Mouse (Mus musculus) neural tube, embryonic 15.5 days (tissue): Measurements from ENCODE around the gene Lrp2. TPM values are rescaled to one million over a fixed set of nuclear protein-coding genes. Genes with fewer than 3 reads are reported as not detected.

ENCODE experiments used
- ATAC-seq: fragments of 200-750 bp; cut with Nextera tagmentation; 2 replicates; pipeline ENCODE4 v1.8.0; 2017; ENCODE audit warnings: mild to moderate bottlenecking, moderate TSS enrichment, moderate library complexity; ENCODE audit not compliant: low FRiP score
- H3K27ac ChIP-seq: fragments of 300-500 bp; sonication (generic); replicated peaks from 2 replicates; pipeline ENCODE4 v1.5.1; 2015; ENCODE audit warnings: mild to moderate bottlenecking, inconsistent platforms
- H3K27me3 ChIP-seq: fragments of 300-500 bp; sonication (generic); replicated peaks from 2 replicates; pipeline ENCODE4 v1.6.1; 2015; ENCODE audit warnings: inconsistent platforms
- H3K36me3 ChIP-seq: fragments of 300-500 bp; sonication (generic); 2 replicates; pipeline ENCODE4 v1.6.1; 2015; ENCODE audit warnings: inconsistent platforms
- H3K4me1 ChIP-seq: fragments of 300-500 bp; sonication (generic); 2 replicates; pipeline ENCODE4 v1.6.1; 2015; ENCODE audit warnings: inconsistent platforms
- H3K4me2 ChIP-seq: fragments of 300-500 bp; sonication (generic); 2 replicates; pipeline ENCODE4 v1.6.1; 2015; ENCODE audit warnings: inconsistent platforms, mild to moderate bottlenecking, moderate library complexity
- H3K4me3 ChIP-seq: fragments of 300-500 bp; sonication (generic); replicated peaks from 2 replicates; pipeline ENCODE4 v1.5.1; 2015; ENCODE audit warnings: mild to moderate bottlenecking, inconsistent platforms
- H3K9ac ChIP-seq: fragments of 300-500 bp; sonication (generic); replicated peaks from 2 replicates; pipeline ENCODE4 v1.6.1; 2015; ENCODE audit warnings: mild to moderate bottlenecking, inconsistent platforms
- H3K9me3 ChIP-seq: fragments of 300-500 bp; sonication (generic); replicated peaks from 2 replicates; pipeline ENCODE4 v1.6.1; 2016; ENCODE audit warnings: inconsistent platforms
- WGBS: fragments of 180-500 bp; shearing (Covaris S2); methylation state at CpG from one replicate; pipeline ENCODE4 v1.1.7; 2015; ENCODE audit warnings: mixed read lengths; 5-methylcytosine and 5-hydroxymethylcytosine counted together
- polyA plus RNA-seq: library from polyadenylated mRNA; unstranded; fragments of >200 nt; fragmentation: Nextera tagmentation; extraction: Ambion mirVana; gene quantifications from 2 replicates; pipeline ENCODE4 v1.2.1, GENCODE M21; 2015

The Lrp2 gene
- polyA plus RNA-seq, 1 experiment from 2014 or later, result 0.46 TPM

- Histone ChIP-seq H3K4me3 (no peak overlapping the region), H3K27ac (no peak overlapping the region), H3K27me3 (no peaks in the 10 kb centered on the region), H3K36me3 (no peaks in the 10 kb centered on the region), H3K4me1 (no peaks in the 10 kb centered on the region), H3K9me3 (no peaks in the 10 kb centered on the region), H3K9ac (no peak overlapping the region), H3K4me2 (peak overlapping the region; percentile 21)
- WGBS, result 50% methylated on average over 15 of the region's 15 CpGs
- no peak for ATAC-seq
These were observed 26.5 kb downstream of the Lrp2 start for GRCm38 (mm10) chr2:69559380-69559779.

- Histone ChIP-seq H3K9me3 (no peaks in the 10 kb centered on the region), H3K4me3 (no peak overlapping the region), H3K36me3 (no peaks in the 10 kb centered on the region), H3K27me3 (no peaks in the 10 kb centered on the region), H3K4me2 (no peak overlapping the region), H3K4me1 (no peaks in the 10 kb centered on the region), H3K9ac (no peak overlapping the region), H3K27ac (no peak overlapping the region)
- ATAC-seq, result no peak
- WGBS, result 49% methylated on average over 7 of the region's 7 CpGs
These were observed 29.2 kb downstream of the Lrp2 start for GRCm38 (mm10) chr2:69556686-69557085.

GRCm38 (mm10) chr2:69551639-69552038, 34.2 kb downstream of the Lrp2 start:
- Histone ChIP-seq H3K27me3 (no peaks in the 10 kb centered on the region), H3K27ac (no peak overlapping the region), H3K4me1 (no peaks in the 10 kb centered on the region), H3K9ac (no peak overlapping the region), H3K4me3 (no peak overlapping the region), H3K9me3 (no peaks in the 10 kb centered on the region), H3K36me3 (no peaks in the 10 kb centered on the region), H3K4me2 (no peak overlapping the region)
- WGBS, result 88% methylated on average over 5 of the region's 5 CpGs
- no peak for ATAC-seq

GRCm38 (mm10) chr2:69546823-69547222, 39.0 kb downstream of the Lrp2 start:
- no peak for ATAC-seq
- Histone ChIP-seq H3K9me3 (no peaks in the 10 kb centered on the region), H3K4me3 (no peak overlapping the region), H3K9ac (no peak overlapping the region), H3K4me1 (no peaks in the 10 kb centered on the region), H3K27me3 (no peaks in the 10 kb centered on the region), H3K4me2 (no peak overlapping the region), H3K36me3 (no peaks in the 10 kb centered on the region), H3K27ac (no peak overlapping the region)
- WGBS, result 85% methylated on average over 11 of the region's 11 CpGs

GRCm38 (mm10) chr2:69536018-69536417, 49.8 kb downstream of the Lrp2 start:
- H3K27me3 ChIP-seq, result no peaks in the 10 kb centered on the region
- no peak overlapping the region for H3K9ac ChIP-seq
- H3K4me3 ChIP-seq, result no peak overlapping the region
- H3K36me3 ChIP-seq, result no peaks in the 10 kb centered on the region
- H3K27ac ChIP-seq, result no peak overlapping the region
- H3K4me1 ChIP-seq, result no peaks in the 10 kb centered on the region
- 72% methylated on average over 7 of the region's 7 CpGs for WGBS
- H3K9me3 ChIP-seq, result no peaks in the 10 kb centered on the region
- ATAC-seq, result no peak
- H3K4me2 ChIP-seq, result no peak overlapping the region

- ATAC-seq, result peak; percentile 24; the same call in 1 of the 2 replicates
- Histone ChIP-seq H3K9ac (no peak overlapping the region), H3K4me3 (no peak overlapping the region), H3K9me3 (no peaks in the 10 kb centered on the region), H3K4me2 (no peak overlapping the region), H3K27ac (no peak overlapping the region), H3K4me1 (no peaks in the 10 kb centered on the region), H3K27me3 (no peaks in the 10 kb centered on the region), H3K36me3 (no peaks in the 10 kb centered on the region)
- WGBS, result 30% methylated on average over 3 of the region's 3 CpGs
These were observed 54.3 kb downstream of the Lrp2 start for GRCm38 (mm10) chr2:69531528-69532055.

GRCm38 (mm10) chr2:69530691-69531527, 55.0 kb downstream of the Lrp2 start:
- no peak overlapping the region for H3K27ac ChIP-seq
- no peak overlapping the region for H3K4me3 ChIP-seq
- H3K27me3 ChIP-seq, result no peaks in the 10 kb centered on the region
- WGBS, result 27% methylated on average over 14 of the region's 14 CpGs
- no peak for ATAC-seq
- no peak overlapping the region for H3K4me2 ChIP-seq
- no peaks in the 10 kb centered on the region for H3K9me3 ChIP-seq
- H3K36me3 ChIP-seq, result no peaks in the 10 kb centered on the region
- H3K9ac ChIP-seq, result no peak overlapping the region
- no peaks in the 10 kb centered on the region for H3K4me1 ChIP-seq

GRCm38 (mm10) chr2:69530126-69530525, 55.7 kb downstream of the Lrp2 start:
- Histone ChIP-seq H3K4me3 (no peak overlapping the region), H3K9me3 (no peaks in the 10 kb centered on the region), H3K27ac (no peak overlapping the region), H3K4me1 (no peaks in the 10 kb centered on the region), H3K9ac (no peak overlapping the region), H3K36me3 (no peaks in the 10 kb centered on the region), H3K4me2 (no peak overlapping the region), H3K27me3 (no peaks in the 10 kb centered on the region)
- 57% methylated on average over 5 of the region's 5 CpGs for whole genome bisulfite sequencing
- no peak for ATAC-seq

- WGBS, result 98% methylated on average over 2 of the region's 2 CpGs
- H3K36me3 ChIP-seq, result no peaks in the 10 kb centered on the region
These were observed 65.6 kb downstream of the Lrp2 start for GRCm38 (mm10) chr2:69520273-69520672.

GRCm38 (mm10) chr2:69518307-69518706, 67.6 kb downstream of the Lrp2 start:
- H3K4me1 ChIP-seq, result no peaks in the 10 kb centered on the region
- no peaks in the 10 kb centered on the region for H3K27me3 ChIP-seq
- no peak overlapping the region for H3K4me3 ChIP-seq
- ATAC-seq, result no peak
- H3K4me2 ChIP-seq, result no peak overlapping the region
- H3K27ac ChIP-seq, result no peak overlapping the region
- no peak overlapping the region for H3K9ac ChIP-seq
- 85% methylated on average over 7 of the region's 7 CpGs for whole genome bisulfite sequencing
- no peaks in the 10 kb centered on the region for H3K9me3 ChIP-seq
- no peaks in the 10 kb centered on the region for H3K36me3 ChIP-seq

More at GRCm38 (mm10) chr2:69520273-69520672, 65.6 kb downstream of the Lrp2 start:
- no peaks in the 10 kb centered on the region for H3K9me3 ChIP-seq
- H3K27me3 ChIP-seq, result no peaks in the 10 kb centered on the region
- no peak overlapping the region for H3K4me3 ChIP-seq
- H3K27ac ChIP-seq, result no peak overlapping the region
- H3K4me2 ChIP-seq, result no peak overlapping the region
- no peak for ATAC-seq
- H3K9ac ChIP-seq, result no peak overlapping the region
- no peaks in the 10 kb centered on the region for H3K4me1 ChIP-seq

GRCm38 (mm10) chr2:69511766-69512165, 74.1 kb downstream of the Lrp2 start:
- Histone ChIP-seq H3K4me2 (no peak overlapping the region), H3K4me3 (no peak overlapping the region), H3K9me3 (no peaks in the 10 kb centered on the region), H3K4me1 (no peaks in the 10 kb centered on the region), H3K27me3 (no peaks in the 10 kb centered on the region), H3K36me3 (no peaks in the 10 kb centered on the region), H3K9ac (no peak overlapping the region), H3K27ac (no peak overlapping the region)
- ATAC-seq, result no peak
- WGBS, result 90% methylated on average over 5 of the region's 5 CpGs

- Histone ChIP-seq H3K36me3 (no peaks in the 10 kb centered on the region), H3K4me2 (no peak overlapping the region), H3K4me1 (no peaks in the 10 kb centered on the region), H3K27ac (no peak overlapping the region), H3K9me3 (no peaks in the 10 kb centered on the region), H3K4me3 (no peak overlapping the region), H3K9ac (no peak overlapping the region), H3K27me3 (no peaks in the 10 kb centered on the region)
- 63% methylated on average over 9 of the region's 9 CpGs for WGBS
- ATAC-seq, result no peak
These were observed 85.5 kb downstream of the Lrp2 start for GRCm38 (mm10) chr2:69500357-69500756.
